8 mouse cellular contexts compared by ENCODE assay signal in genomic region chr17:28048425-28048824, GRCm38 (mm10). TPM values are rescaled to one million over a fixed set of nuclear protein-coding genes. Genes with fewer than 3 reads are reported as not detected.
DNase-seq lines count a peak whose midpoint lies in the region; ATAC-seq and TF ChIP-seq lines count a peak whose summit lies in the region.

No protein-coding gene starts in this region.

- intact Hi-C loops in left cerebral cortex, adult 2 months (cut with DNase I): no loop called here

- no peaks in the 10 kb centered on the region for H3K36me3 ChIP-seq in forebrain, embryonic 16.5 days (ENCODE audit: control insufficient read depth, insufficient read depth)
- no peaks in the 10 kb centered on the region for H3K36me3 ChIP-seq in liver, embryonic 14.5 days (replicated peaks; ENCODE audit: control insufficient read depth, insufficient read depth, low read depth)
- peaks cover 33% of the 10 kb centered on the region for H3K36me3 ChIP-seq in small intestine, adult 2 months (ENCODE audit: control insufficient read depth, insufficient read depth, low read length)

- ATAC-seq in forebrain, embryonic 16.5 days: peak; percentile 74; the same call in 1 of the 2 replicates
- ATAC-seq in liver, embryonic 14.5 days (ENCODE audit: insufficient read depth): no peak

- no peaks in the 10 kb centered on the region for H3K9me3 ChIP-seq in forebrain, embryonic 16.5 days (ENCODE audit: control insufficient read depth, low read length)
- H3K9me3 ChIP-seq in liver, embryonic 14.5 days (ENCODE audit: control insufficient read depth, low read length): no peaks in the 10 kb centered on the region

- H3K27me3 ChIP-seq in forebrain, embryonic 16.5 days (replicated peaks; ENCODE audit: control insufficient read depth, insufficient read depth, low read length): no peaks in the 10 kb centered on the region
- no peaks in the 10 kb centered on the region for H3K27me3 ChIP-seq in liver, embryonic 14.5 days (ENCODE audit: control insufficient read depth, insufficient read depth, low read length)
- H3K27me3 ChIP-seq in small intestine, adult 2 months (ENCODE audit: control insufficient read depth, insufficient read depth, low read length): no peaks in the 10 kb centered on the region

- no peak for TF ChIP-seq POLR2A in small intestine, adult 2 months (IDR thresholded peaks at IDR 0.05; ENCODE audit: low read depth, low read length)

- WGBS in forebrain, embryonic 16.5 days: 45% methylated on average over 4 of the region's 4 CpGs
- WGBS in liver, embryonic 14.5 days (ENCODE audit: insufficient replicate concordance): 44% methylated on average over 4 of the region's 4 CpGs
- WGBS in small intestine, adult 2 months: 55% methylated on average over 4 of the region's 4 CpGs

- no peaks in the 10 kb centered on the region; the same call in 1 of the 2 replicates for H3K4me1 ChIP-seq in forebrain, embryonic 16.5 days (replicated peaks; ENCODE audit: control insufficient read depth, insufficient read depth, low read length)
- H3K4me1 ChIP-seq in liver, embryonic 14.5 days (replicated peaks; ENCODE audit: control insufficient read depth in 2 of 2, insufficient read depth in 2 of 2, low read length in 1 of 2): no peaks in the 10 kb centered on the region
- no peaks in the 10 kb centered on the region for H3K4me1 ChIP-seq in small intestine, adult 2 months (ENCODE audit: control insufficient read depth, insufficient read depth, insufficient read length, low read length)

- no peak for DNase-seq in left cerebral cortex, adult 2 months (ENCODE audit: extremely low spot score in 1 of 2, low spot score in 2 of 2)
- no peak for DNase-seq in left cerebral cortex, adult 9 months (ENCODE audit: low spot score in 2 of 2)
- peak; percentile 20 for DNase-seq in T-cell, adult 2 months (ENCODE audit: low spot score)
- peak in 2 of 3 experiments; percentile 9 to 11 for DNase-seq in liver, embryonic 14.5 days (ENCODE audit: low read depth in 3 of 3, low spot score in 3 of 3)
- no peak for DNase-seq in layer of hippocampus, adult 9-10 months (ENCODE audit: low spot score)
- DNase-seq in cerebellum, adult 11-12 months: no peak

- no peak overlapping the region for H3K4me3 ChIP-seq in left cerebral cortex, adult 2 months
- no peak overlapping the region for H3K4me3 ChIP-seq in forebrain, embryonic 16.5 days (replicated peaks; ENCODE audit: low read length)
- H3K4me3 ChIP-seq in liver, embryonic 14.5 days (ENCODE audit: insufficient read depth in 1 of 2, low read depth in 2 of 2, low read length in 2 of 2): no peak overlapping the region
- H3K4me3 ChIP-seq in small intestine, adult 2 months (ENCODE audit: low read depth, low read length): no peak overlapping the region

- no peak overlapping the region for H3K27ac ChIP-seq in left cerebral cortex, adult 2 months
- no peak overlapping the region for H3K27ac ChIP-seq in forebrain, embryonic 16.5 days (ENCODE audit: low read length)
- H3K27ac ChIP-seq in liver, embryonic 14.5 days: no peak overlapping the region
- no peak overlapping the region for H3K27ac ChIP-seq in small intestine, adult 2 months (ENCODE audit: insufficient read depth, low read depth, low read length)

- no peak for TF ChIP-seq EP300 in liver, embryonic 14.5 days (IDR thresholded peaks at IDR 0.05; ENCODE audit: low read depth)

- no peak overlapping the region for H3K9ac ChIP-seq in forebrain, embryonic 16.5 days (replicated peaks; ENCODE audit: low read depth, low read length)
- no peak overlapping the region for H3K9ac ChIP-seq in liver, embryonic 14.5 days (replicated peaks)

- TF ChIP-seq CTCF in left cerebral cortex, adult 2 months (IDR thresholded peaks at IDR 0.05): peak; percentile 63
- peak; percentile 81 for TF ChIP-seq CTCF in liver, embryonic 14.5 days (IDR thresholded peaks at IDR 0.05; ENCODE audit: low read depth)
- peak; percentile 62; the same call in 1 of the 2 replicates for TF ChIP-seq CTCF in small intestine, adult 2 months (IDR thresholded peaks at IDR 0.05; ENCODE audit: extremely low read depth, insufficient read length, insufficient replicate concordance, low read depth, low read length)

- H3K4me2 ChIP-seq in forebrain, embryonic 16.5 days (ENCODE audit: low read length): no peak overlapping the region
- no peak overlapping the region for H3K4me2 ChIP-seq in liver, embryonic 14.5 days (ENCODE audit: low read depth)

RNA-seq across cellular contexts. Expression of gene Tcp11, which starts 32.0 kb away (rescaled TPM):
- total RNA-seq in left cerebral cortex, adult 2 months (2021): under 1 TPM; 0.61 to 0.88 TPM
- 1.7 and 1.8 TPM in 2 replicates for polyA plus RNA-seq in forebrain, embryonic 16.5 days (2015; fragmentation: Nextera tagmentation; extraction: Ambion mirVana)
- polyA plus RNA-seq in liver, embryonic 14.5 days (2012; rRNA removed): 0.14 and 0.16 TPM in 2 replicates
- 0.13 TPM in 1 of 2 replicates, not detected in the other for polyA plus RNA-seq in liver, embryonic 14.5 days (2014; fragmentation: Nextera tagmentation; extraction: Ambion mirVana)
- polyA plus RNA-seq in small intestine, adult 2 months (2012; rRNA removed): 0.29 and 0.48 TPM in 2 replicates

Comparison
In these comparisons a context has a peak if more than half of its experiments do, and no peak if none do; other contexts are left out.
1. DNase-seq: peak in T-cell, adult 2 months (single experiment) and liver, embryonic 14.5 days (2 of 3); none in left cerebral cortex, adult 2 months (0 of 2), left cerebral cortex, adult 9 months (0 of 2), layer of hippocampus, adult 9-10 months (single experiment) and cerebellum, adult 11-12 months (single experiment).
2. Peak in every context shown above with its lines, with median percentiles within 50 percentile points of each other: CTCF ChIP-seq.